In genomic region chr11:94428091-94428835, GRCm38 (mm10) we compare ENCODE assay signal across 8 mouse cellular contexts. TPM values are rescaled to one million over a fixed set of nuclear protein-coding genes. Genes with fewer than 3 reads are reported as not detected.
DNase-seq lines count a peak whose midpoint lies in the region; ATAC-seq and TF ChIP-seq lines count a peak whose summit lies in the region.

No protein-coding gene starts in this region.

- H3K27ac ChIP-seq in forebrain, embryonic 11.5 days (ENCODE audit: low read depth, low read length): peak overlapping the region; percentile 62
- H3K27ac ChIP-seq in midbrain, embryonic 14.5 days (replicated peaks; ENCODE audit: low read depth, low read length): peak overlapping the region; percentile 72
- no peak overlapping the region for H3K27ac ChIP-seq in thymus, adult 2 months (ENCODE audit: control insufficient read depth, insufficient read depth, low read length)

- no peak overlapping the region for H3K4me3 ChIP-seq in forebrain, embryonic 11.5 days (ENCODE audit: low read depth, low read length)
- H3K4me3 ChIP-seq in midbrain, embryonic 14.5 days (replicated peaks; ENCODE audit: low read depth, low read length): no peak overlapping the region
- no peak overlapping the region for H3K4me3 ChIP-seq in thymus, adult 2 months (ENCODE audit: control insufficient read depth, insufficient read depth, low read length)

- 0 out of 2 replicates have a peak, but pooled peaks cover 11% of the 10 kb centered on the region for H3K4me1 ChIP-seq in forebrain, embryonic 11.5 days (replicated peaks; ENCODE audit: control insufficient read depth, insufficient read depth, low read length)
- peaks cover 42% of the 10 kb centered on the region for H3K4me1 ChIP-seq in midbrain, embryonic 14.5 days (ENCODE audit: control insufficient read depth, insufficient read depth, low read length)
- peaks cover 19% of the 10 kb centered on the region for H3K4me1 ChIP-seq in thymus, adult 2 months (replicated peaks; ENCODE audit: control insufficient read depth, insufficient read depth, low read length)

- no peaks in the 10 kb centered on the region for H3K36me3 ChIP-seq in forebrain, embryonic 11.5 days (ENCODE audit: control insufficient read depth, insufficient read depth, low read length)
- H3K36me3 ChIP-seq in midbrain, embryonic 14.5 days (ENCODE audit: control insufficient read depth, insufficient read depth, low read length): peaks cover 57% of the 10 kb centered on the region
- no peaks in the 10 kb centered on the region for H3K36me3 ChIP-seq in thymus, adult 2 months (ENCODE audit: control insufficient read depth, insufficient read depth, low read length)

- no peak for TF ChIP-seq POLR2A in thymus, adult 2 months (IDR thresholded peaks at IDR 0.05; ENCODE audit: control insufficient read depth, extremely low read depth, insufficient read depth, low read length, poor library complexity)

- no peak overlapping the region for H3K4me2 ChIP-seq in forebrain, embryonic 11.5 days (ENCODE audit: low read depth, low read length, severe bottlenecking)
- H3K4me2 ChIP-seq in midbrain, embryonic 14.5 days (ENCODE audit: low read length): no peak overlapping the region

- H3K9ac ChIP-seq in forebrain, embryonic 11.5 days (ENCODE audit: low read length): no peak overlapping the region
- no peak overlapping the region for H3K9ac ChIP-seq in midbrain, embryonic 14.5 days (replicated peaks; ENCODE audit: low read length)

- no peaks in the 10 kb centered on the region for H3K9me3 ChIP-seq in forebrain, embryonic 11.5 days (ENCODE audit: control insufficient read depth, low read length)
- H3K9me3 ChIP-seq in midbrain, embryonic 14.5 days (ENCODE audit: control insufficient read depth, low read length): no peaks in the 10 kb centered on the region

- 51% methylated on average over 4 of the region's 4 CpGs for WGBS in forebrain, embryonic 11.5 days
- WGBS in midbrain, embryonic 14.5 days: 41% methylated on average over 4 of the region's 4 CpGs
- 6% methylated on average over 4 of the region's 4 CpGs for WGBS in thymus, adult 2 months

- peak; percentile 74 for DNase-seq in right cerebral cortex, postnatal 14 days
- DNase-seq in right cerebral cortex, adult 18-20 months: no peak
- peak; percentile 72 for DNase-seq in forebrain, embryonic 11.5 days (ENCODE audit: low spot score)
- peak; percentile 81 to 90 for DNase-seq in heart, postnatal 14 days
- DNase-seq in kidney, postnatal 25 days: peak; percentile 94 to 95
- DNase-seq in midbrain, embryonic 14.5 days: peak; percentile 87
- no peak for DNase-seq in layer of hippocampus, adult 8-10 months (ENCODE audit: low spot score in 2 of 2)
- no peak for DNase-seq in thymus, adult 2 months

- H3K27me3 ChIP-seq in forebrain, embryonic 11.5 days (ENCODE audit: control insufficient read depth, insufficient read depth, low read length): no peaks in the 10 kb centered on the region
- H3K27me3 ChIP-seq in midbrain, embryonic 14.5 days (ENCODE audit: control insufficient read depth, insufficient read depth, low read length): no peaks in the 10 kb centered on the region
- no peaks in the 10 kb centered on the region for H3K27me3 ChIP-seq in thymus, adult 2 months (ENCODE audit: control insufficient read depth, insufficient read depth, low read length)

- TF ChIP-seq CTCF in thymus, adult 2 months (IDR thresholded peaks at IDR 0.05; ENCODE audit: borderline replicate concordance, control insufficient read depth, extremely low read depth, insufficient read depth, low read length, poor library complexity): no peak

- intact Hi-C loops in heart, postnatal 14 days (cut with DNase I): no loop called here

- peak; percentile 52; the same call in 1 of the 2 replicates for ATAC-seq in forebrain, embryonic 11.5 days (replicated peaks; ENCODE audit: low FRiP score)
- peak; percentile 71 for ATAC-seq in midbrain, embryonic 14.5 days (ENCODE audit: low FRiP score, low TSS enrichment)

RNA-seq across cellular contexts. Expression of gene Abcc3, which starts 35.5 kb away (rescaled TPM):
- polyA plus RNA-seq in forebrain, embryonic 11.5 days (2014; fragmentation: Nextera tagmentation; extraction: Ambion mirVana): 0.49 and 0.57 TPM in 2 replicates
- 1 to 10 TPM; 2.6 to 3.3 TPM for total RNA-seq in heart, postnatal 14 days (2021)
- 0.19 and 0.50 TPM in 2 replicates for polyA plus RNA-seq in midbrain, embryonic 14.5 days (2014; fragmentation: Nextera tagmentation; extraction: Ambion mirVana)
- 1 to 10 TPM; 1.3 to 8.4 (median 3.9) TPM for total RNA-seq in layer of hippocampus, adult 8-10 months (2022)
- polyA plus RNA-seq in thymus, adult 2 months (2012; rRNA removed): 21.5 and 28.4 TPM in 2 replicates

RNA-seq across cellular contexts. Expression of gene Cacna1g, which starts 45.7 kb away (rescaled TPM):
- 13.0 and 17.4 TPM in 2 replicates for polyA plus RNA-seq in forebrain, embryonic 11.5 days (2014; fragmentation: Nextera tagmentation; extraction: Ambion mirVana)
- total RNA-seq in heart, postnatal 14 days (2021): 10 to 100 TPM; 27.6 to 28.8 TPM
- polyA plus RNA-seq in midbrain, embryonic 14.5 days (2014; fragmentation: Nextera tagmentation; extraction: Ambion mirVana): 20.1 and 22.7 TPM in 2 replicates
- total RNA-seq in layer of hippocampus, adult 8-10 months (2022): 10 to 100 TPM; 49.3 to 83.1 (median 67.7) TPM
- polyA plus RNA-seq in thymus, adult 2 months (2012; rRNA removed): 2.3 and 6.5 TPM in 2 replicates

RNA-seq across cellular contexts. Expression of gene Spata20, which starts 57.7 kb away (rescaled TPM):
- polyA plus RNA-seq in forebrain, embryonic 11.5 days (2014; fragmentation: Nextera tagmentation; extraction: Ambion mirVana): 0.17 TPM in 1 of 2 replicates, not detected in the other
- 1 to 10 TPM in 1 of 2 experiments, under 1 TPM in 1; 0.54 to 1.1 TPM for total RNA-seq in heart, postnatal 14 days (2021)
- 0.42 and 0.54 TPM in 2 replicates for polyA plus RNA-seq in midbrain, embryonic 14.5 days (2014; fragmentation: Nextera tagmentation; extraction: Ambion mirVana)
- under 1 TPM in 2 of 4 experiments, not detected in 2; 0.43 to 0.64 TPM for total RNA-seq in layer of hippocampus, adult 8-10 months (2022)
- polyA plus RNA-seq in thymus, adult 2 months (2012; rRNA removed): 0.04 and 0.39 TPM in 2 replicates

Comparison
In these comparisons a context has a peak if more than half of its experiments do, and no peak if none do; other contexts are left out.
1. DNase-seq: peak in right cerebral cortex, postnatal 14 days (single experiment), forebrain, embryonic 11.5 days (single experiment), heart, postnatal 14 days (2 of 2), kidney, postnatal 25 days (2 of 2) and midbrain, embryonic 14.5 days (single experiment); none in right cerebral cortex, adult 18-20 months (single experiment), layer of hippocampus, adult 8-10 months (0 of 2) and thymus, adult 2 months (single experiment).
2. RNA of gene Abcc3, which starts 35.5 kb away (polyA plus RNA-seq): 21.5 to 28.4 TPM in thymus, adult 2 months; 0.19 to 0.50 TPM in midbrain, embryonic 14.5 days and 0.49 to 0.57 TPM in forebrain, embryonic 11.5 days; every median in the first group is over 10 times any median in the second.